Mouse (Mus musculus): Measurements from ENCODE around the gene Kcna2.

Gene Kcna2

GRCm38 (mm10) chr3:107100811-107101455 lies at the start of gene Kcna2:
Gene Kcna2 (plus strand): TSS chr3:107101146.
- DNase-seq: no peak

- no peak for DNase-seq
These were observed 39.5 kb upstream of the Kcna2 start for GRCm38 (mm10) chr3:107061468-107061867.

- DNase-seq: peak; percentile 40
These were observed 38.2 kb upstream of the Kcna2 start for GRCm38 (mm10) chr3:107062771-107063170.

GRCm38 (mm10) chr3:107065510-107066095 lies 35.3 kb upstream of the Kcna2 start:
- DNase-seq: no peak

- no peak for DNase-seq
These were observed 34.6 kb upstream of the Kcna2 start for GRCm38 (mm10) chr3:107066165-107066850.

- DNase-seq: no peak
These were observed 33.7 kb upstream of the Kcna2 start for GRCm38 (mm10) chr3:107067245-107067644.

GRCm38 (mm10) chr3:107073863-107074262 lies 27.1 kb upstream of the Kcna2 start:
- no peak for DNase-seq

GRCm38 (mm10) chr3:107075705-107076104 lies 25.2 kb upstream of the Kcna2 start:
- DNase-seq: no peak

GRCm38 (mm10) chr3:107076658-107077057 lies 24.3 kb upstream of the Kcna2 start:
- no peak for DNase-seq

GRCm38 (mm10) chr3:107077101-107077500 lies 23.8 kb upstream of the Kcna2 start:
- no peak for DNase-seq

GRCm38 (mm10) chr3:107080803-107081202 lies 20.1 kb upstream of the Kcna2 start:
- DNase-seq: no peak

GRCm38 (mm10) chr3:107081227-107081626 lies 19.7 kb upstream of the Kcna2 start:
- no peak for DNase-seq

- DNase-seq: no peak
These were observed 16.4 kb upstream of the Kcna2 start for GRCm38 (mm10) chr3:107084586-107084985.

- DNase-seq: no peak
These were observed 13.5 kb upstream of the Kcna2 start for GRCm38 (mm10) chr3:107087410-107087809.

GRCm38 (mm10) chr3:107088820-107089219 lies 12.1 kb upstream of the Kcna2 start:
- peak; percentile 43 for DNase-seq

- DNase-seq: no peak
These were observed 11.5 kb upstream of the Kcna2 start for GRCm38 (mm10) chr3:107089475-107089874.

- no peak for DNase-seq
These were observed 10.9 kb upstream of the Kcna2 start for GRCm38 (mm10) chr3:107090001-107090400.

GRCm38 (mm10) chr3:107090403-107091150 lies 10.4 kb upstream of the Kcna2 start:
- no peak for DNase-seq

- DNase-seq: peak; percentile 61
These were observed 6.9 kb upstream of the Kcna2 start for GRCm38 (mm10) chr3:107094028-107094427.

- DNase-seq: no peak
These were observed 4.6 kb upstream of the Kcna2 start for GRCm38 (mm10) chr3:107096269-107096731.

- no peak for DNase-seq
These were observed 1.1 kb upstream of the Kcna2 start for GRCm38 (mm10) chr3:107099866-107100265.

GRCm38 (mm10) chr3:107101456-107101786 lies 475 bp downstream of the Kcna2 start:
- no peak for DNase-seq

Data from right cerebral cortex, adult 18-20 months (tissue).